Mouse (Mus musculus): ENCODE measurements around the gene Appbp2.

DNA sequence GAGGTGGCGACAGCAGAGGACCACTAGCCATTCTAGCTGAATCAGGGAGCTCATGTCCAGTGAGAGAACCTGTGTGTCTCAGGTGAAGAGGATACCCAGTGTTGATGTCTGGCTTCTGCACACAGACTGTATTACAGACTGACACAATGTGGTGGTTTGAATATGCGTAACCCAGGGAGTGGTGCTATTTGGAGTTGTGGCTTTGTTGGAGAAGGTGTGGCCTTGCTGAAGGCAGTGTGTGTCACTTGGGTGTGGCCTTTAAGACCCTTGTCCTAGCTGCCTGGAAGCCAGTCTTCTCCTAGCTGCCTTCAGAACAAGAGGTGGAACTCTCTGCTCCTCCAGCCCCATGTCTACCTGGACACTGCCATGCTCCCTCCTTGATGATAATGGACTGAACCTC lies 13.2 kb upstream of the Appbp2 start:
- no peak for TF ChIP-seq POLR2A (IDR thresholded peaks at IDR 0.05; ENCODE audit: borderline replicate concordance, insufficient read depth, low read length)
- no peak for TF ChIP-seq CTCF (IDR thresholded peaks at IDR 0.05; ENCODE audit: borderline replicate concordance, insufficient read depth, low read depth, low read length)
